Mouse (Mus musculus): ENCODE results near the gene Dok7. TPM values are rescaled to one million over a fixed set of nuclear protein-coding genes. Genes with fewer than 3 reads are reported as not detected.

Dok7 gene
- total RNA-seq (2023) = not detected in 2 replicates

DNA sequence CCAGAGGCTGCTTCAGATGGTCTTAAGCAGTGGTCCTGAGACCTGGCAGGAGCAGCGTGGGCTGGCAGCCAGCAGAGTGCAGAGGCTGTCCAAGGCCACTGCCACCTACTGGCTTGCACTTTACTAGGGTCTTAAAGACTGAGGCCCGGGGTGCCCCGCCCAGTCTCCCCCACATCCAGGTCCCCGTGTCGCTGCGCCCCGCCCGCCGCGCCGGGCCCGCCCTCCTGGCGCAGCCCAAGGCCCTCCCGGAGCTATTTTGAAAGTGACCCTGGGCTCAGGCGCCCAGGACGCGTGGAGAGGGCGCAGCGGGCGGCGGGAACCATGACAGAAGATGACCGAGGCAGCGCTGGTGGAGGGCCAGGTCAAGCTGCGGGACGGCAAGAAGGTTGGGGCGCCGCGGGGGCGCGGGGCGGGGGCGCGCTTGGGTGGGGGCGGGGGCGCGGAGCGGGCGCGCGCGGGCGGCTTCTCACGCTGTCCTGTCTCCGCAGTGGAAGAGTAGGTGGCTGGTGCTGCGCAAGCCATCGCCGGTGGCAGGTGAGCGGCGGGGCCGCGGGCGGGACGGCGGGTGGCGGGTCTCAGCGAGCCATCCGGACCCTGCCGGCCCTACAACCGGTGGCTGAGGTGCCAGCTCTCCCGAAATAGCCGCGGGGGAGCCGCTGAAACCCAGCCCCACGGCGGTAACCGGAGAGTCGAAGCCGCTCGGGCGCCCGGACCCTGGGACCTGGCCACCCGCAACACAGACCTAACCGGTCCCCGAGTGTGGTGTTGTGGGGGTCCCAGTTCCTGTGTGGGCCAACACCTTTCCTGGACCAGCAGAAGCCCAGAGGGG lies at the start of gene Dok7:
Gene Dok7, plus strand, starts transcription at position 163 of the 829 bp plus-strand sequence.

DNA sequence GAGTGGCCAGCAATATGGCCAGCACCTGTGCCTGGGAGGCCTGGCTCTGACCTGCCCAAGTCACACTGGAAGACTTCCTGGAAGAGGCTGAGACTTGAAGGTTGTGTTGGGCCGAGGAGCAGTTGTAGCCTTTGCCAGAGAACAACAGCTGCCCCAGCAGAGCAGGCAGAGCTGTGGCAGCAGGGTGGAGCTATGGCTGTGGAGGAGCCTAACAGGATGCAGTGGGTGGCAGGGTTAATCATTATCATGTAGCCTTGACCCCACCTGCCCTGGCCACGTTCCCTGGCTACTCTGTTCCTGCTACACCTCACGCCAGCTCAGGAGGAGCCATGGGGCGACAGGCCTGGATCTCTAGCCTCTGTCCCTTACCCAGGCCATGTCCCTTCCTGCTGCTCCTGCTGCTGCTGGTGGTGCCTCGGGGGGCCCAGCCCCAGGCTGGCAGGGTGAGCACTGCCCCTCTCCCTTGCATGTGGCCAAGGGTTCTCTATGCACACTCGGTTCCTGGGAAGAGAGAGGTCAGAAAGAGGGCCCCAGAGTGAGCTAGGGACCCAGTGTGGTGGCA lies 15.2 kb upstream of the Dok7 start, which contains the start of gene Hgfac:
Gene Hgfac, plus strand, starts transcription at position 242 of the 562 bp plus-strand sequence.

DNA sequence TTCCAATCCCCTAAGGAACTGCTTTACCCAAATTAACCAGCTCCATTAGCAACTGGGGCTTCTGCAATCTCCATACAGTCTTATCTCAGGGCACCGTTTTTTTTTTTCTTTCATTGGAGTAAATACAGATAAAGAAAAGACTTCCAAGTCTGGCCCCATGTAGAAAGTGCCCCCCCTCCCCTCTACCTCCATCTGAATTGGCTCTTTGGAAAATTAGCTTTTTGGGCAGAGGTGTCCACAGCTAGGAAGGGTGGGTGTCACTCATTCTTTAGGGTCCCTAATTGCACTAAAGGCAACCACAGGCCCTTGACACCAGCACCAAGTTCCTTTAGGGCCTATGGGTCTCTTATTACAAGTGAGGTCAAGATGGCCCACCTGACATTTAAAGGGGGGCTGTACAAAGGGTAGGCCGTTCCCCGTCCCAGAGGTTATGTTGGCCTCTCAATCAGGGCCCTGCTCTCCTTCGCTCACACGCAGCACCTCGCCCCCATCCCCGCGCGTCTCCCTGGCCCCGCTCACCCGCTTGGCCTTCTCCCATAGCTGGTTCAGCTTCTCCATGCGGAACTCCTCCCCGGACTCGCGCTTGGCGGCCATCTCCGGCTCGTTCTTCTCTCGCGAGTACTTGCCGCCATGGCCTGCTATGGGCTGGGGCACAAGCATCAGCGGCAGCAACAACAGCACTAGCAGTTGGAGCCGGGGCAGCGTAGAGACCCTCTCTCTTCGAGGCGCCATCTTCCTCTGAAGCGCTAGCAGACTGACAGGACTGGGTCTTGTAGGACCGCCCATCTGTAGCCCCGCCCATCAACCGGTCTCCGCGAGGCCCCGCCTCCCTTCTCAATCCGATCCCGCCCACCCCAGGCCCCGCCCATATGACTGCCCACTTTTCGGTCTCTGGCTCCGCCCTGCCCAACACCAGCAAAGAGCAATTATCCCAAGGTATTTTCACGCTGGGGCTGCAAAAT lies 48.7 kb downstream of the Dok7 start, which contains the start of gene Lrpap1:
Gene Lrpap1, minus strand, starts transcription at position 807 of the 962 bp plus-strand sequence.

Other genes with a start within 250 kb of the Dok7 start
- 0.73 and 1.2 TPM in 2 replicates for gene Msantd1, start 148.8 kb upstream of the Dok7 start, total RNA-seq (2023)
- 4.8 and 7.9 TPM in 2 replicates for gene Rgs12, start 107.3 kb upstream of the Dok7 start, total RNA-seq (2023)
- not detected in 2 replicates for gene Hgfac, start 15.3 kb upstream of the Dok7 start, total RNA-seq (2023)
- gene Lrpap1, start 49.0 kb downstream of the Dok7 start, total RNA-seq (2023) = 32.5 and 40.8 TPM in 2 replicates
- not detected in 2 replicates for gene Adra2c, start 221.6 kb downstream of the Dok7 start, total RNA-seq (2023)